Mouse (Mus musculus) embryonic facial prominence, embryonic 15.5 days (tissue): Measurements from ENCODE around the gene Sdccag8. TPM values are rescaled to one million over a fixed set of nuclear protein-coding genes. Genes with fewer than 3 reads are reported as not detected.

ENCODE experiments used
- ATAC-seq: fragments of 200-750 bp; cut with Nextera tagmentation; 2 replicates; pipeline ENCODE4 v1.8.0; 2017; ENCODE audit warnings: low read depth, moderate TSS enrichment; ENCODE audit not compliant: insufficient number of reproducible peaks, low FRiP score, low TSS enrichment
- H3K27ac ChIP-seq: fragments of 300-500 bp; sonication (generic); replicated peaks from 2 replicates; pipeline ENCODE4 v1.5.1; 2015; ENCODE audit warnings: mild to moderate bottlenecking, inconsistent platforms
- H3K27me3 ChIP-seq: fragments of 300-500 bp; sonication (generic); 2 replicates; pipeline ENCODE4 v1.6.1; 2015; ENCODE audit warnings: inconsistent platforms
- H3K36me3 ChIP-seq: fragments of 300-500 bp; sonication (generic); 2 replicates; pipeline ENCODE4 v1.6.1; 2015; ENCODE audit warnings: mild to moderate bottlenecking, inconsistent platforms
- H3K4me1 ChIP-seq: fragments of 300-500 bp; sonication (generic); 2 replicates; pipeline ENCODE4 v1.6.1; 2015; ENCODE audit warnings: inconsistent platforms
- H3K4me2 ChIP-seq: fragments of 300-500 bp; sonication (generic); replicated peaks from 2 replicates; pipeline ENCODE4 v1.6.1; 2015; ENCODE audit warnings: mild to moderate bottlenecking, inconsistent platforms
- H3K4me3 ChIP-seq: fragments of 300-500 bp; sonication (generic); replicated peaks from 2 replicates; pipeline ENCODE4 v1.5.1; 2015; ENCODE audit warnings: mild to moderate bottlenecking, inconsistent platforms
- H3K9ac ChIP-seq: fragments of 300-500 bp; sonication (generic); 2 replicates; pipeline ENCODE4 v1.6.1; 2015; ENCODE audit warnings: inconsistent platforms
- H3K9me3 ChIP-seq: fragments of 300-500 bp; sonication (generic); replicated peaks from 2 replicates; pipeline ENCODE4 v1.6.1; 2016; ENCODE audit warnings: inconsistent platforms
- WGBS: fragments of 180-500 bp; shearing (Covaris S2); methylation state at CpG from one replicate; pipeline ENCODE4 v1.1.7; 2015; 5-methylcytosine and 5-hydroxymethylcytosine counted together
- polyA plus RNA-seq: library from polyadenylated mRNA; unstranded; fragments of >200 nt; fragmentation: Nextera tagmentation; extraction: Ambion mirVana; gene quantifications from 2 replicates; pipeline ENCODE4 v1.2.1, GENCODE M21; 2015

The Sdccag8 gene
- 21.3 and 21.4 TPM in 2 replicates for polyA plus RNA-seq

DNA sequence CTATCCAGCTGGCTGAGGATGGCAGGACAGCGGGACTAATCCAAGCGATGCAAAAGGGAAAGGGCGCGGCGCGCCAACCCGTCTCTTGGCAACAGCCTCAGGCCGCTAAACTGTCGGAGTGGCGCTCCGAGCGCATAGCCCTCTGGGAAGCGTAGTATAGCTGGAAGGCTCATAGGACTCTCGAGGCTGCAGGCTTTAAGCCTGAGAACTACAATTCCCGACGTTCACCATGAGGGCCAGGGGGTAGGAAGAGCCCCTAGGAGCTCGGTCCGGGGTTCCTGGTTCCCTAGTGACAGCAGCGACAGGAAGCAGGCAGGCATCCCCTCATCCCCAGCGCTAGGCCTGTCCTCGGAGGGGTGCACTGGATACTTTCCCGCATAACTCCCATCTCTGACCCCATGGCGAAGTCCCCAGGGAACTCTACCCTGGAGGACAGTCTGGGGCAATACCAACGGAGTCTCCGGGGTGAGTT, at the start of gene Sdccag8:
Gene Sdccag8, plus strand, starts transcription at position 70 of the 472 bp plus-strand sequence.
- WGBS: under 1% methylated on average over 25 of the region's 25 CpGs
- no peaks in the 10 kb centered on the region for H3K9me3 ChIP-seq
- no peaks in the 10 kb centered on the region for H3K36me3 ChIP-seq
- peaks cover 17% of the 10 kb centered on the region for H3K4me1 ChIP-seq
- H3K9ac ChIP-seq: peak within 1 kb of the TSS; percentile 78
- H3K27me3 ChIP-seq: no peaks in the 10 kb centered on the region
- H3K27ac ChIP-seq: peak within 1 kb of the TSS; percentile 98
- peak within 1 kb of the TSS; percentile 90 for H3K4me3 ChIP-seq
- H3K4me2 ChIP-seq: peak within 1 kb of the TSS; percentile 54
- ATAC-seq: peak; percentile 98

GRCm38 (mm10) chr1:176774533-176774932, 39.9 kb upstream of the Sdccag8 start:
- H3K9me3 ChIP-seq: no peaks in the 10 kb centered on the region
- peaks cover 31% of the 10 kb centered on the region for H3K36me3 ChIP-seq
- no peaks in the 10 kb centered on the region for H3K27me3 ChIP-seq
- ATAC-seq: no peak
- H3K4me2 ChIP-seq: no peak overlapping the region
- H3K27ac ChIP-seq: no peak overlapping the region
- 84% methylated on average over 4 of the region's 4 CpGs for WGBS
- H3K9ac ChIP-seq: no peak overlapping the region
- no peak overlapping the region for H3K4me3 ChIP-seq
- H3K4me1 ChIP-seq: no peaks in the 10 kb centered on the region

DNA sequence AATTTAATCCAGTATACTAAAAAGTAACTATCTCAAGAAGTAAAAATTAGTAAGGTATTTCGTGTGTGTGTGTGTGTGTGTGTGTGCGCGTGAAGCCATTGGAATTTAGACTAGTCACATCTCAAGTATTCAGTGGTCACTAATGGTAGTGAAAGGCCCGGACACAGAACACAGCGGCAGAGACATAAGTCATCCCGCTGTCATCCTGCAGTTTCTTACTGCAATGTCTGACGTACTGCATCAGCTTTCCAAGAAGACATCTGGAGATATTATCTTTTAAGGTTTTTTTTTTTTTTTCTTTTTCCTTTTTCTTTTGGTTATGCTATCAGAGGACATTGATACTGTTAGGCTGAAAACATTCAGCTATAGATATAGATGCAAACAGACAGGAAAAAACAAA, 25.1 kb upstream of the Sdccag8 start:
- H3K36me3 ChIP-seq: 0 out of 2 replicates have a peak, but pooled peaks cover 12% of the 10 kb centered on the region
- no peaks in the 10 kb centered on the region for H3K27me3 ChIP-seq
- H3K9me3 ChIP-seq: no peaks in the 10 kb centered on the region
- H3K27ac ChIP-seq: no peak overlapping the region
- H3K4me3 ChIP-seq: no peak overlapping the region
- ATAC-seq: no peak
- H3K4me1 ChIP-seq: no peaks in the 10 kb centered on the region
- H3K4me2 ChIP-seq: no peak overlapping the region
- H3K9ac ChIP-seq: no peak overlapping the region
- WGBS: 90% methylated on average over 7 of the region's 7 CpGs

DNA sequence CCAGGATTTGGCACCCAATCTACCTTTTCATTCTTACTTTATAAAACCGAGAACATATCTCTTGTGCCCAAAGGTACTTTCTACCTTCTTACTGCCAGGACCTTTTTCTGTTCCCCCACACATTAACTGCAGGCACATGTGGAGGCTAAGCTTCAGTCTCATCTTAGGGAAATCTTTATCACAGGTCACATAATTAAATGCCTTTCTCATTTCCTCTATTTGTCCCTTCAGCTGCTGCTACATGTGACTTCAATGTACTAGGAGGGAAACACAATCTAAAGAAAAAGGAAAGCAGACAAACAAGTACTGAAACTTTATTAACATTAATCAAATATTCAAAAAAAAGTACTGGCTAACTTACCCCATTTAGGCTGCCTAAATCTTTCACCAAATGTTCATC, 22.3 kb upstream of the Sdccag8 start:
- no peaks in the 10 kb centered on the region for H3K27me3 ChIP-seq
- H3K27ac ChIP-seq: no peak overlapping the region
- WGBS: 92% methylated on average over 1 of the region's 1 CpGs
- H3K4me3 ChIP-seq: no peak overlapping the region
- 0 out of 2 replicates have a peak, but pooled peaks cover 3% of the 10 kb centered on the region for H3K4me1 ChIP-seq
- H3K4me2 ChIP-seq: no peak overlapping the region
- 0 out of 2 replicates have a peak, but pooled peaks cover 8% of the 10 kb centered on the region for H3K36me3 ChIP-seq
- ATAC-seq: no peak
- H3K9me3 ChIP-seq: no peaks in the 10 kb centered on the region
- H3K9ac ChIP-seq: no peak overlapping the region

GRCm38 (mm10) chr1:176798673-176799072, 15.8 kb upstream of the Sdccag8 start:
- Histone ChIP-seq H3K9me3 (no peaks in the 10 kb centered on the region), H3K27me3 (no peaks in the 10 kb centered on the region), H3K9ac (no peak overlapping the region), H3K4me2 (no peak overlapping the region), H3K27ac (no peak overlapping the region), H3K4me1 (0 out of 2 replicates have a peak, but pooled peaks cover 6% of the 10 kb centered on the region), H3K36me3 (no peaks in the 10 kb centered on the region), H3K4me3 (no peak overlapping the region)
- no peak for ATAC-seq

DNA sequence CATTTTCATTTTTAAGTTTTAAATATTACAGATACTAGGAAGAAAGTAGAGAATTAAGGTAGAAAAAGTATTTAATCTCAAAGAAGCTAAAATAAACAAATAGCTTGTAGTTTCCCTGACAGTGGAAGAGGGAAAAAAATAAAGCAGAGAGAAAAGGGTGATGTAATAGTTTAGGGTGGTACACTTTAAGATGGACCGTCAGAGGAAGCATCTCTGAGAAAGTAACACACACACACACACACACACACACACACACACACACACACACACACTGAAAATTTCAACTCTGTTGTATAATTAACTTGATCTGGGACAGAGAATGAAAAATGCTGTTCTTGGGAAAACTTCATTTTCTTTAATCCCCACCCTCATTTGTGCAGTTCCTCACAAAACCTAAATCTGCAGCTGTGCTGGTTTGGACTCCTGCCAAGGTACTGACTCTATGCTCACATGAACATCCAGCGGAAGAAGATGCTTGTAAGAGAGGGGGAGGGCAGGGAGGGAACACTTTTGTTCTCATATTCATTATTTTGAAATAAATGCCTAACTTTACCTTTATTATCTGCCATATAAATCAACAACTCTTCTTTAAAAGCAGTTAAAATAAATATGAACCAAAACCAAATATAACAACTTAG, 13.6 kb upstream of the Sdccag8 start:
- Histone ChIP-seq H3K9me3 (no peaks in the 10 kb centered on the region), H3K27ac (0 out of 2 replicates have a peak overlapping the region, but pooled peaks have one; percentile 39), H3K4me3 (no peak overlapping the region), H3K4me1 (0 out of 2 replicates have a peak, but pooled peaks cover 3% of the 10 kb centered on the region), H3K36me3 (no peaks in the 10 kb centered on the region), H3K27me3 (no peaks in the 10 kb centered on the region), H3K9ac (no peak overlapping the region), H3K4me2 (no peak overlapping the region)
- peak; percentile 70 for ATAC-seq
- WGBS: 3% methylated on average over 2 of the region's 2 CpGs

GRCm38 (mm10) chr1:176810161-176810560, 4.3 kb upstream of the Sdccag8 start:
- no peak for ATAC-seq

GRCm38 (mm10) chr1:176811892-176812291, 2.6 kb upstream of the Sdccag8 start:
- WGBS: 72% methylated on average over 3 of the region's 3 CpGs
- H3K9ac ChIP-seq: no peak overlapping the region
- peaks cover 16% of the 10 kb centered on the region for H3K4me1 ChIP-seq
- peak overlapping the region; percentile 90 for H3K4me3 ChIP-seq
- H3K4me2 ChIP-seq: peak overlapping the region; percentile 54
- ATAC-seq: no peak
- H3K27me3 ChIP-seq: no peaks in the 10 kb centered on the region
- H3K27ac ChIP-seq: no peak overlapping the region
- H3K36me3 ChIP-seq: no peaks in the 10 kb centered on the region
- no peaks in the 10 kb centered on the region for H3K9me3 ChIP-seq

More at GRCm38 (mm10) chr1:176810161-176810560, 4.3 kb upstream of the Sdccag8 start:
- no peak overlapping the region for H3K27ac ChIP-seq
- no peak overlapping the region for H3K4me3 ChIP-seq
- no peaks in the 10 kb centered on the region for H3K36me3 ChIP-seq
- H3K4me2 ChIP-seq: no peak overlapping the region
- H3K4me1 ChIP-seq: peaks cover 17% of the 10 kb centered on the region
- H3K9ac ChIP-seq: no peak overlapping the region
- no peaks in the 10 kb centered on the region for H3K27me3 ChIP-seq
- H3K9me3 ChIP-seq: no peaks in the 10 kb centered on the region

GRCm38 (mm10) chr1:176812491-176813291, 1.8 kb upstream of the Sdccag8 start:
- Histone ChIP-seq H3K4me1 (peaks cover 16% of the 10 kb centered on the region), H3K9ac (peak overlapping the region; percentile 78), H3K27ac (peak overlapping the region; percentile 98), H3K4me2 (peak overlapping the region; percentile 54), H3K4me3 (peak overlapping the region; percentile 90), H3K9me3 (no peaks in the 10 kb centered on the region), H3K27me3 (no peaks in the 10 kb centered on the region), H3K36me3 (no peaks in the 10 kb centered on the region)
- ATAC-seq: no peak
- 11% methylated on average over 11 of the region's 11 CpGs for WGBS

- peaks cover 16% of the 10 kb centered on the region for H3K4me1 ChIP-seq
- peak overlapping the region; percentile 78 for H3K9ac ChIP-seq
- under 1% methylated on average over 72 of the region's 75 CpGs for WGBS
- H3K27ac ChIP-seq: peak overlapping the region; percentile 98
- H3K27me3 ChIP-seq: no peaks in the 10 kb centered on the region
- no peaks in the 10 kb centered on the region for H3K36me3 ChIP-seq
- H3K9me3 ChIP-seq: no peaks in the 10 kb centered on the region
- peak; percentile 35 for ATAC-seq
- H3K4me2 ChIP-seq: peak overlapping the region; percentile 54
- peak overlapping the region; percentile 90 for H3K4me3 ChIP-seq
Measured at GRCm38 (mm10) chr1:176813292-176814035, 996 bp upstream of the Sdccag8 start.

DNA sequence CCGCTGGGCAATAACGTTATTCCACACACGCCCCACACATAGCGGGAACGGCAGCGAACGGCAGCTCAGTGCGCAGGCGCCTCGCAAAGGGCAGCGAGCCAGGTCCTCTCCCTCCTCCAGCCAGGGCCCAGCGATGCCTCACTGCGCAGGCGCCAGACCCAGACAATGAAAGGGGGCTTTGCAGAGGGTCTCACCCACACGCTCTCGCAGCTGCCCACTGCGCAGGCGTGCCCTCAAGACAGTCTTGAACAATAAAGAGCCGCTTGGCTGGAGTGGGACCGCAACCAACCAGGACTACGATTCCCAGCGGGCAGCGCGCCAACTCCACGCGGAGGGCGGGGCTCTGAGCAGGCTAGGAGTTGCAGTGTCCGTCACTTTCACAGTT, 432 bp upstream of the Sdccag8 start, which contains the start of gene Cep170:
Gene Cep170, minus strand, starts transcription at position 32 of the 385 bp plus-strand sequence.
- peak within 1 kb of the TSS; percentile 98 for H3K27ac ChIP-seq
- peaks cover 17% of the 10 kb centered on the region for H3K4me1 ChIP-seq
- H3K4me3 ChIP-seq: peak within 1 kb of the TSS; percentile 90
- WGBS: 0% methylated on average over 28 of the region's 28 CpGs
- peak; percentile 95 for ATAC-seq
- H3K9ac ChIP-seq: peak within 1 kb of the TSS; percentile 78
- no peaks in the 10 kb centered on the region for H3K36me3 ChIP-seq
- H3K27me3 ChIP-seq: no peaks in the 10 kb centered on the region
- H3K4me2 ChIP-seq: peak within 1 kb of the TSS; percentile 54
- H3K9me3 ChIP-seq: no peaks in the 10 kb centered on the region
